Mouse (Mus musculus) small intestine, adult 2 months (tissue): ENCODE measurements around the gene Jag2. TPM values are rescaled to one million over a fixed set of nuclear protein-coding genes. Genes with fewer than 3 reads are reported as not detected.

Source experiments
- H3K27ac ChIP-seq: fragments of 200-500 bp; 2 replicates; pipeline ENCODE4 v1.5.1; 2012; ENCODE audit warnings: low read depth, low read length, control low read depth, inconsistent platforms; ENCODE audit not compliant: insufficient read depth
- H3K27me3 ChIP-seq: fragments of 200-500 bp; 2 replicates; pipeline ENCODE4 v1.6.1; 2012; ENCODE audit warnings: mild to moderate bottlenecking, moderate library complexity, low read length, inconsistent platforms; ENCODE audit not compliant: control insufficient read depth, insufficient read depth
- H3K36me3 ChIP-seq: fragments of 200-500 bp; 2 replicates; pipeline ENCODE4 v1.6.1; 2012; ENCODE audit warnings: mild to moderate bottlenecking, low read length, control low read depth, inconsistent platforms; ENCODE audit not compliant: control insufficient read depth, insufficient read depth
- H3K4me1 ChIP-seq: fragments of 200-500 bp; 2 replicates; pipeline ENCODE4 v1.6.1; 2012; ENCODE audit warnings: low read length, inconsistent platforms, mixed read lengths; ENCODE audit not compliant: control insufficient read depth, insufficient read depth, insufficient read length
- H3K4me3 ChIP-seq: fragments of 200-500 bp; 2 replicates; pipeline ENCODE4 v1.5.1; 2012; ENCODE audit warnings: low read depth, mild to moderate bottlenecking, control low read depth, inconsistent platforms, low read length, moderate library complexity
- CTCF ChIP-seq: fragments of 200-500 bp; IDR thresholded peaks from 2 replicates; pipeline ENCODE4 v1.5.1; 2012; ENCODE audit warnings: low read depth, mild to moderate bottlenecking, control low read depth, inconsistent platforms, low read length, moderate library complexity, mixed read lengths; ENCODE audit not compliant: insufficient replicate concordance, insufficient read length; ENCODE audit errors: extremely low read depth
- POLR2A ChIP-seq: fragments of 200-500 bp; IDR thresholded peaks from 2 replicates; pipeline ENCODE4 v1.6.1; 2012; ENCODE audit warnings: low read depth, mild to moderate bottlenecking, control low read depth, inconsistent platforms, low read length, moderate library complexity
- WGBS: fragments of 180-500 bp; shearing (Covaris S2); methylation state at CpG from one replicate; pipeline ENCODE4 v1.1.7; 2018; 5-methylcytosine and 5-hydroxymethylcytosine counted together
- polyA plus RNA-seq: library from polyadenylated mRNA; depleted of rRNA; stranded (reverse); fragments of >200 nt; gene quantifications from 2 replicates; pipeline ENCODE4 v1.2.3, GENCODE M21; 2012

Gene Jag2
- polyA plus RNA-seq, 1 experiment: 9.1 TPM

DNA sequence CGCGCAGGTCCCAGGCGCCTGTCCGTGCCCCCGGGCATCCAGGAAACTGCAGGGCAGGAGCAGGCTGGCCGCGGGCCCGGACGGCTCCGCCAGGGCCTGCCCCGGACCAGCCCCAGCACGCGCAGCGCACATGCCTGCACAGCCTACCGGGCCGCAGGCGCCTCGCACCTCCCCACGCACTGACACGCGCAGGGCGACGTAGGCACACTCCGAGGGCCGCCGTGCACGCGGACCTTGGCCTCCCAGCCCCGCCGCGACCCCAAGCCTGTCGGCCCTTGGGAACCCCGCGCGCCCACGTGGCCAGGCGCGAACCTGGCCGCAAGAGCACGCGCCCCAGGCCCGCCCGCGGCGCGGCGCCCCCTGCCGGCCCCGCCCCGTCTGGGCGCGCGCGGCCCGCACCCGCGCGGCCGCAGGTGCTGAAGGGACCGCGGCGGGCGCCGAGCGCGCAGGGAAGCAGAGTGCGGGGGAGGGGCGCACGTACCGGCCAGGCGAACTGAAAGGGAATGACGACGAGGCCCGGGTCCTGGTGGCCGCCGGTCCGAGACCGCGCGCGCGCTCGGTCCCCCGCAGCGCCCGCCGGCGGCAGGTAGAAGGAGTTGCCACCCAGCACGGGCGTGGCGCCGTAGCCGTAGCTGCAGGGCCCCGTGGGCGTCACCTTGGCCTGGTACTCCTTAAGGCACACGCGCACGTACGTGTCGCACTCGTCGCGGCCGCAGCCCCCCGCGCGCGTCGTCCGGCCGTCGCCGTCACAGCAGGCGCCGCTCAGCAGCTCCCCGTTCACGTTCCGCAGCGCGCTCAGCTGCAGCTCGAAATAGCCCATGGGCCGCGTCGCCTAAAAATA lies 955 bp downstream of the Jag2 start:
- H3K27ac ChIP-seq: no peak overlapping the region
- peak overlapping the region; percentile 66 for H3K4me3 ChIP-seq
- H3K36me3 ChIP-seq: no peaks in the 10 kb centered on the region
- H3K4me1 ChIP-seq: peaks cover 8% of the 10 kb centered on the region; the same call in 1 of the 2 replicates
- H3K27me3 ChIP-seq: peaks cover 23% of the 10 kb centered on the region
- WGBS: 2% methylated on average over 120 of the region's 124 CpGs
- no peak for TF ChIP-seq POLR2A
- 0 out of 2 replicates have a peak, but pooled peaks have one; percentile 12 for TF ChIP-seq CTCF

DNA sequence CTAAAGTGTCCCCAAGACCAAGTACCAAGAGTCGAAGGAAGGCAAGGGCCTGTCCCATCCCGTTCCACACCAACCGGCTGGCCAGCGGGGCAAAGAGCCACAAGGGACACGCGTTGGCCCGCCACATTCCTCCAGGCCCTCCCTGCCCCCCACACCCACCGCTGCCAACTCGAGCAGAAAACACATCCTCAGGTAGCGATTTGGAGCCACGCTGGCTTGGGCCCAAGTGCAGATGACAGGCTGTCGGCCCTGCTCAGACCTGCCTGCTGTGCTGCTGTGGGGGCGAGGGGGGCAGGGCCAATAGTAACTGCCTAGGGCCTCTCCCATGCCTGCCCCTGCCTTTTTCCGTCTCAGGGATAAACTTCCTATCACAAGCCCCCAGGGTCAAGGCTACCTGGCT lies 2.3 kb downstream of the Jag2 start:
- Histone ChIP-seq H3K27ac (no peak overlapping the region), H3K4me1 (peaks cover 8% of the 10 kb centered on the region; the same call in 1 of the 2 replicates), H3K4me3 (no peak overlapping the region), H3K36me3 (no peaks in the 10 kb centered on the region), H3K27me3 (peaks cover 23% of the 10 kb centered on the region)
- WGBS: 82% methylated on average over 14 of the region's 14 CpGs
- no peak for TF ChIP-seq POLR2A
- no peak for TF ChIP-seq CTCF

DNA sequence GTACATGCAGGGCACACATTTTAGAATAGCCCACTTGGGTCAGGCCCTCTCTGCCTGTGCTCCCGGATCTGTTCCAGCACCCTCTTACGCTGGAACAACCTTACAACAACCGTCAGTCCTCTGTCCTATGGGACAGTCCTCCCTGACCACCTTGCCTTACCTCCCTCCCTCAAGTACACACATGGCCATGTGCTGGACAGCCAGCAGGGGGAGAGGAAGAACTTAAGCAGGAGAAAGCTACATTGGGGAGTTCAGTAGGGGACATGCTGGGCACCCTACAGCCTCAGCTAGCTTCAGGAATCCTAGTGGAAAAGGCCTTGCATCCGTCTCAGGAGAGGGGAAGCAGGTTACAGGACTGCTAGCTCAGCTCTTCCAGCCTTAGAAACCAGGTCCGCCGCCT lies 3.6 kb downstream of the Jag2 start:
- WGBS: 93% methylated on average over 6 of the region's 6 CpGs
- Histone ChIP-seq H3K36me3 (no peaks in the 10 kb centered on the region), H3K27ac (no peak overlapping the region), H3K27me3 (peaks cover 23% of the 10 kb centered on the region), H3K4me3 (no peak overlapping the region), H3K4me1 (peaks cover 8% of the 10 kb centered on the region; the same call in 1 of the 2 replicates)
- no peak for TF ChIP-seq CTCF
- no peak for TF ChIP-seq POLR2A

DNA sequence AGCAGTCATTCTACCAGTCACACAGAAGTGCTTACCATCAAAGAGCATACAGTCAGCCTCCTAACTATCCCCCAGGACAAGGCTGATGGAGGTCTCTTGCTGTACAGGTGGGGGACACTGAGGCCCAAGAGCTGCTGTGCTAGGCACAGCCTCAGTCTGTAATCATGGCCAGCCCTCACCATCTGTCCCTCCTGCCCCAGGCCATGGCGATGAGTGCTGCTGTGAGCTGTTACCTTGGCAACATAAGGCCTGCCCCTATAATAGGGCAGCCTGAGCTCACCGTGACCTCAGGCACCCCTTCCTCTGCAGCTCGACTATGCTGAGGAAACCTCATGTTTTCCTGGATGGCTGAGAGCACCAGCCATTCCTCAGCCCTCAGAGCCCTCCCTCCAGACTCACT lies 7.0 kb downstream of the Jag2 start:
- H3K36me3 ChIP-seq: no peaks in the 10 kb centered on the region
- H3K4me1 ChIP-seq: no peaks in the 10 kb centered on the region; the same call in 1 of the 2 replicates
- WGBS: 68% methylated on average over 3 of the region's 3 CpGs
- TF ChIP-seq POLR2A: no peak
- no peak for TF ChIP-seq CTCF
- H3K27ac ChIP-seq: no peak overlapping the region
- H3K4me3 ChIP-seq: no peak overlapping the region
- no peaks in the 10 kb centered on the region for H3K27me3 ChIP-seq

DNA sequence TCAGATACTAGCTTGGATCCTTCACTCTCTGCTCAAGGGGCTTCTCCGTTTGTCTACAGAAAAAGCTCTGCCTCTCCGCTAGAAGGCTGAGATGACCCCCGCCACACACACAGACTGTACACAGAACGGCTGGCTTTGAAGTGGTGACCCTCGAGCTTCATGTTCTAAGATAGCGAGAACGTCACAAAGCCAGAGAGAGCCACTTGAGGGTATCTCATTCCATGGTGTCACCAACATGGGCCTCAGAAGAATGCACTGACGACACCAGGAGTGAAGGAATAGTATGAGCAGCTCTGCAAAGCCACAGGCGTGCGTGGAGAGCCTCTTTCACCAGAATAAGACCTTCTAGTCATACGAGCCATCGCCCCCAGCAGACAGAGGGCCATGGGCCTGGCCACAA lies 8.1 kb downstream of the Jag2 start:
- WGBS: 91% methylated on average over 12 of the region's 12 CpGs
- Histone ChIP-seq H3K36me3 (no peaks in the 10 kb centered on the region), H3K27me3 (no peaks in the 10 kb centered on the region), H3K4me3 (no peak overlapping the region), H3K4me1 (peaks cover 2% of the 10 kb centered on the region; the same call in 1 of the 2 replicates), H3K27ac (no peak overlapping the region)
- TF ChIP-seq POLR2A: no peak
- no peak for TF ChIP-seq CTCF

DNA sequence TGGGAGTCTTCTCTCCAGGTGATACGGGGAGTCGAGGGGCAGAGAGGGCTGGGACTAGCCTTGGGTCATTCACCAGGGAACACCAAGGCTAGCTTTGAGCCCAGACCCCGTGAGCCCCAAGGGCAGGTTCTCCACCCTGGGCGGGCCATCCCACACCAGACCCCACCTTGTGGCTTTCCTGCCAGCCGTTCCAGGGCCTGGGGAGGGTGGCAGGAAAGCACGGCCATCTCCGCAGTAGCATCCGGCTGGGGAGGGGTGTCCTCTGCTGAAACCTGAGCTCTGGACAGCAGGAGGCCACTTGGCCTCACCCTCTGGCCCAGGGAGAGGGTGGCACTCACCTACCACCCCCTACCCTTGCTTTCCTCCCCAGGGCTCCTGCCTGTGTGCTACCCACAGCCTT lies 11.7 kb downstream of the Jag2 start:
- Histone ChIP-seq H3K27ac (0 out of 2 replicates have a peak overlapping the region, but pooled peaks have one; percentile 18), H3K27me3 (no peaks in the 10 kb centered on the region), H3K36me3 (no peaks in the 10 kb centered on the region), H3K4me3 (no peak overlapping the region), H3K4me1 (peaks cover 8% of the 10 kb centered on the region)
- WGBS: 78% methylated on average over 8 of the region's 8 CpGs
- no peak for TF ChIP-seq CTCF
- TF ChIP-seq POLR2A: no peak

DNA sequence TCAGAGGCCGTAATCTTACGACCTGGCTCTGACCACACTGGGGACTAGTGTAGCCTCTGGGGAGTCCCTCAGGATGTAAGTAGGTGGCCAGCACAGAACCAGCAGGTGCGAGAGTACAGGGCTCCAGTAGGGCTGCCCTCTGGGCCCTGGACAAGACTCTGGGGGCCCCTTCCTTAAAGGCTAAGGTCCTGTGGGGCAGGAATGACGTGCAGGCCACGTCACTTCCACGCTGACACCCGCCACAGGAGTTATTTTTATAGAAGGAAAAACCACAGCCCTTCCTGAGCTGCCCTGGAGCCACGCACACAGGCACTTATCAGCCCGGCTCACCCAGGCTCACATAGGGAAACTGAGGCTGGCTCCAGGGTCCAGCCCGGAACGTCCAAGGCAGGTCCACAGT lies 12.1 kb downstream of the Jag2 start:
- H3K4me1 ChIP-seq: peaks cover 8% of the 10 kb centered on the region
- no peaks in the 10 kb centered on the region for H3K36me3 ChIP-seq
- WGBS: 66% methylated on average over 11 of the region's 11 CpGs
- no peak overlapping the region; the same call in 1 of the 2 replicates for H3K27ac ChIP-seq
- TF ChIP-seq CTCF (no peak), POLR2A (no peak)
- H3K27me3 ChIP-seq: no peaks in the 10 kb centered on the region
- H3K4me3 ChIP-seq: no peak overlapping the region
